In genomic region chr2:163450668-163451295, GRCm38 (mm10) we compare ENCODE assay signal across 14 mouse cellular contexts. TPM values are rescaled to one million over a fixed set of nuclear protein-coding genes. Genes with fewer than 3 reads are reported as not detected.
DNase-seq lines count a peak whose midpoint lies in the region; ATAC-seq and TF ChIP-seq lines count a peak whose summit lies in the region.
"Had no signal": no experiment of that assay in that cellular context is flagged by ENCODE, and none has a peak within 500 bp of the region (broad histone marks: within the 10 kb centered on the region; RNA-seq: fewer than 3 reads in every experiment).

No protein-coding gene starts in this region.

- no peak for TF ChIP-seq CTCF in stomach, postnatal 0 days (IDR thresholded peaks at IDR 0.05; ENCODE audit: low read depth)

- H3K27ac ChIP-seq in forebrain, embryonic 13.5 days, result no peak overlapping the region
- H3K27ac ChIP-seq in forebrain, embryonic 12.5 days, result no peak overlapping the region
- no peak overlapping the region for H3K27ac ChIP-seq in midbrain, embryonic 13.5 days
- H3K27ac ChIP-seq in midbrain, embryonic 16.5 days (ENCODE audit: low read length), result no peak overlapping the region
- no peak overlapping the region for H3K27ac ChIP-seq in stomach, postnatal 0 days (replicated peaks)
- no peak overlapping the region for H3K27ac ChIP-seq in liver, embryonic 12.5 days
- H3K27ac ChIP-seq: hindbrain, embryonic 15.5 days; liver, embryonic 15.5 days; midbrain, embryonic 15.5 days had no signal

- no peak overlapping the region for H3K9ac ChIP-seq in forebrain, embryonic 13.5 days
- no peak overlapping the region for H3K9ac ChIP-seq in forebrain, embryonic 12.5 days
- H3K9ac ChIP-seq in midbrain, embryonic 13.5 days (replicated peaks), result no peak overlapping the region
- H3K9ac ChIP-seq in midbrain, embryonic 16.5 days (ENCODE audit: low read depth, low read length), result no peak overlapping the region
- H3K9ac ChIP-seq in stomach, postnatal 0 days (ENCODE audit: low read length), result no peak overlapping the region
- H3K9ac ChIP-seq in liver, embryonic 12.5 days, result no peak overlapping the region
- H3K9ac ChIP-seq: hindbrain, embryonic 15.5 days; liver, embryonic 15.5 days; midbrain, embryonic 15.5 days had no signal

- H3K4me1 ChIP-seq in forebrain, embryonic 13.5 days, result no peaks in the 10 kb centered on the region
- H3K4me1 ChIP-seq in forebrain, embryonic 12.5 days, result no peaks in the 10 kb centered on the region
- no peaks in the 10 kb centered on the region for H3K4me1 ChIP-seq in midbrain, embryonic 13.5 days (replicated peaks)
- no peaks in the 10 kb centered on the region for H3K4me1 ChIP-seq in midbrain, embryonic 16.5 days (ENCODE audit: control insufficient read depth, insufficient read depth, low read length)
- H3K4me1 ChIP-seq in stomach, postnatal 0 days (replicated peaks; ENCODE audit: control insufficient read depth, insufficient read depth), result no peaks in the 10 kb centered on the region
- H3K4me1 ChIP-seq in liver, embryonic 12.5 days, result no peaks in the 10 kb centered on the region
- H3K4me1 ChIP-seq: hindbrain, embryonic 15.5 days; liver, embryonic 15.5 days; midbrain, embryonic 15.5 days had no signal

- peaks cover 85% of the 10 kb centered on the region for H3K36me3 ChIP-seq in forebrain, embryonic 13.5 days (ENCODE audit: poor library complexity, severe bottlenecking)
- peaks cover 49% of the 10 kb centered on the region; the same call in 1 of the 2 replicates for H3K36me3 ChIP-seq in forebrain, embryonic 12.5 days (replicated peaks)
- H3K36me3 ChIP-seq in midbrain, embryonic 13.5 days, result peaks cover 93% of the 10 kb centered on the region
- peaks cover 67% of the 10 kb centered on the region for H3K36me3 ChIP-seq in midbrain, embryonic 16.5 days (ENCODE audit: control insufficient read depth, insufficient read depth, low read length)
- no peaks in the 10 kb centered on the region for H3K36me3 ChIP-seq in stomach, postnatal 0 days (ENCODE audit: control insufficient read depth, insufficient read depth, low read length)
- no peaks in the 10 kb centered on the region for H3K36me3 ChIP-seq in liver, embryonic 12.5 days
- H3K36me3 ChIP-seq: liver, embryonic 15.5 days had no signal

- no peak overlapping the region for H3K4me2 ChIP-seq in forebrain, embryonic 13.5 days
- H3K4me2 ChIP-seq in forebrain, embryonic 12.5 days, result no peak overlapping the region
- H3K4me2 ChIP-seq in midbrain, embryonic 13.5 days (replicated peaks), result no peak overlapping the region
- no peak overlapping the region for H3K4me2 ChIP-seq in midbrain, embryonic 16.5 days (ENCODE audit: low read length)
- no peak overlapping the region for H3K4me2 ChIP-seq in stomach, postnatal 0 days (replicated peaks; ENCODE audit: low read depth)
- H3K4me2 ChIP-seq in liver, embryonic 12.5 days, result no peak overlapping the region
- H3K4me2 ChIP-seq: hindbrain, embryonic 15.5 days; liver, embryonic 15.5 days; midbrain, embryonic 15.5 days had no signal

- peak; percentile 58; the same call in 1 of the 2 replicates for ATAC-seq in forebrain, embryonic 13.5 days
- ATAC-seq in forebrain, embryonic 12.5 days (ENCODE audit: low FRiP score), result no peak
- ATAC-seq in midbrain, embryonic 13.5 days, result peak; percentile 72
- ATAC-seq in midbrain, embryonic 16.5 days, result no peak
- ATAC-seq in stomach, postnatal 0 days (ENCODE audit: low FRiP score, low TSS enrichment), result peak; percentile 45; the same call in 1 of the 2 replicates
- no peak for ATAC-seq in liver, embryonic 12.5 days
- ATAC-seq: CD4-positive, CD25-positive, alpha-beta regulatory T cell, adult 4 months; midbrain, embryonic 15.5 days had no signal

- DNase-seq in layer of hippocampus, adult 9-11 months, result peak; percentile 78
- DNase-seq in stomach, postnatal 0 days (ENCODE audit: low spot score), result no peak
- DNase-seq in kidney, postnatal 10 days, result no peak
- DNase-seq: retina, postnatal 1 day had no signal

- no peaks in the 10 kb centered on the region for H3K9me3 ChIP-seq in forebrain, embryonic 13.5 days (replicated peaks)
- H3K9me3 ChIP-seq in forebrain, embryonic 12.5 days, result no peaks in the 10 kb centered on the region
- H3K9me3 ChIP-seq in midbrain, embryonic 13.5 days, result no peaks in the 10 kb centered on the region
- H3K9me3 ChIP-seq in midbrain, embryonic 16.5 days (replicated peaks; ENCODE audit: control insufficient read depth, low read length, poor library complexity, severe bottlenecking), result no peaks in the 10 kb centered on the region
- H3K9me3 ChIP-seq in stomach, postnatal 0 days (ENCODE audit: control insufficient read depth, low read length), result no peaks in the 10 kb centered on the region
- H3K9me3 ChIP-seq in liver, embryonic 12.5 days (replicated peaks), result no peaks in the 10 kb centered on the region
- H3K9me3 ChIP-seq: hindbrain, embryonic 15.5 days; liver, embryonic 15.5 days; midbrain, embryonic 15.5 days had no signal

- 69% methylated on average over 6 of the region's 6 CpGs for WGBS in forebrain, embryonic 13.5 days
- WGBS in forebrain, embryonic 12.5 days, result 76% methylated on average over 6 of the region's 6 CpGs
- 73% methylated on average over 6 of the region's 6 CpGs for WGBS in midbrain, embryonic 13.5 days
- WGBS in midbrain, embryonic 16.5 days, result 65% methylated on average over 6 of the region's 6 CpGs
- 52% methylated on average over 6 of the region's 6 CpGs for WGBS in stomach, postnatal 0 days
- 51% methylated on average over 6 of the region's 6 CpGs for WGBS in liver, embryonic 12.5 days (ENCODE audit: insufficient replicate concordance)

- no peak overlapping the region for H3K4me3 ChIP-seq in forebrain, embryonic 13.5 days
- no peak overlapping the region for H3K4me3 ChIP-seq in forebrain, embryonic 12.5 days (replicated peaks)
- no peak overlapping the region for H3K4me3 ChIP-seq in midbrain, embryonic 13.5 days (replicated peaks)
- H3K4me3 ChIP-seq in midbrain, embryonic 16.5 days (ENCODE audit: low read depth, low read length), result no peak overlapping the region
- no peak overlapping the region for H3K4me3 ChIP-seq in stomach, postnatal 0 days (ENCODE audit: low read depth, low read length)
- H3K4me3 ChIP-seq in liver, embryonic 12.5 days, result no peak overlapping the region
- H3K4me3 ChIP-seq: hindbrain, embryonic 15.5 days; liver, embryonic 15.5 days; midbrain, embryonic 15.5 days had no signal

- TF ChIP-seq EP300 in stomach, postnatal 0 days (optimal IDR thresholded peaks at IDR 0.05), result no peak

- no peaks in the 10 kb centered on the region for H3K27me3 ChIP-seq in forebrain, embryonic 13.5 days
- H3K27me3 ChIP-seq in forebrain, embryonic 12.5 days, result no peaks in the 10 kb centered on the region
- H3K27me3 ChIP-seq in midbrain, embryonic 13.5 days, result no peaks in the 10 kb centered on the region
- no peaks in the 10 kb centered on the region for H3K27me3 ChIP-seq in midbrain, embryonic 16.5 days (ENCODE audit: control insufficient read depth, insufficient read depth, low read depth, low read length)
- H3K27me3 ChIP-seq in stomach, postnatal 0 days (ENCODE audit: control insufficient read depth, insufficient read depth, low read length), result no peaks in the 10 kb centered on the region
- peaks cover 15% of the 10 kb centered on the region; the same call in 1 of the 2 replicates for H3K27me3 ChIP-seq in liver, embryonic 12.5 days (replicated peaks)
- H3K27me3 ChIP-seq: hindbrain, embryonic 15.5 days; liver, embryonic 15.5 days; midbrain, embryonic 15.5 days had no signal

RNA-seq across cellular contexts. Expression of gene Gdap1l1, which starts 12.5 kb away (rescaled TPM):
- polyA plus RNA-seq in forebrain, embryonic 13.5 days (2015; fragmentation: Nextera tagmentation; extraction: Ambion mirVana), result 79.5 and 82.0 TPM in 2 replicates
- 54.7 and 56.5 TPM in 2 replicates for polyA plus RNA-seq in forebrain, embryonic 12.5 days (2016; fragmentation: Nextera tagmentation; extraction: Ambion mirVana)
- polyA plus RNA-seq in midbrain, embryonic 13.5 days (2015; fragmentation: Nextera tagmentation; extraction: Ambion mirVana), result 114 and 121 TPM in 2 replicates
- 145 and 148 TPM in 2 replicates for polyA plus RNA-seq in midbrain, embryonic 16.5 days (2015; fragmentation: Nextera tagmentation; extraction: Ambion mirVana)
- 1.9 and 2.7 TPM in 2 replicates for polyA plus RNA-seq in stomach, postnatal 0 days (2015; fragmentation: Nextera tagmentation; extraction: Ambion mirVana)
- polyA plus RNA-seq in liver, embryonic 12.5 days (2016; fragmentation: Nextera tagmentation; extraction: Ambion mirVana), result 0.19 and 0.36 TPM in 2 replicates
- polyA plus RNA-seq: CD4-positive, CD25-positive, alpha-beta regulatory T cell, adult 4 months had no signal

RNA-seq across cellular contexts. Expression of gene Fitm2, which starts 21.6 kb away (rescaled TPM):
- 10.2 and 11.0 TPM in 2 replicates for polyA plus RNA-seq in forebrain, embryonic 13.5 days (2015; fragmentation: Nextera tagmentation; extraction: Ambion mirVana)
- 11.5 and 11.7 TPM in 2 replicates for polyA plus RNA-seq in forebrain, embryonic 12.5 days (2016; fragmentation: Nextera tagmentation; extraction: Ambion mirVana)
- 12.1 and 12.7 TPM in 2 replicates for polyA plus RNA-seq in midbrain, embryonic 13.5 days (2015; fragmentation: Nextera tagmentation; extraction: Ambion mirVana)
- polyA plus RNA-seq in midbrain, embryonic 16.5 days (2015; fragmentation: Nextera tagmentation; extraction: Ambion mirVana), result 16.9 and 17.5 TPM in 2 replicates
- 11.2 TPM in 2 replicates for polyA plus RNA-seq in stomach, postnatal 0 days (2015; fragmentation: Nextera tagmentation; extraction: Ambion mirVana)
- polyA plus RNA-seq in liver, embryonic 12.5 days (2016; fragmentation: Nextera tagmentation; extraction: Ambion mirVana), result 6.7 and 7.0 TPM in 2 replicates

RNA-seq across cellular contexts. Expression of gene Oser1, which starts 26.3 kb away (rescaled TPM):
- polyA plus RNA-seq in forebrain, embryonic 13.5 days (2015; fragmentation: Nextera tagmentation; extraction: Ambion mirVana), result 80.1 and 83.3 TPM in 2 replicates
- 74.5 and 77.0 TPM in 2 replicates for polyA plus RNA-seq in forebrain, embryonic 12.5 days (2016; fragmentation: Nextera tagmentation; extraction: Ambion mirVana)
- 77.3 and 79.4 TPM in 2 replicates for polyA plus RNA-seq in midbrain, embryonic 13.5 days (2015; fragmentation: Nextera tagmentation; extraction: Ambion mirVana)
- polyA plus RNA-seq in midbrain, embryonic 16.5 days (2015; fragmentation: Nextera tagmentation; extraction: Ambion mirVana), result 75.8 and 80.0 TPM in 2 replicates
- polyA plus RNA-seq in stomach, postnatal 0 days (2015; fragmentation: Nextera tagmentation; extraction: Ambion mirVana), result 79.8 and 81.4 TPM in 2 replicates
- 41.3 and 43.0 TPM in 2 replicates for polyA plus RNA-seq in liver, embryonic 12.5 days (2016; fragmentation: Nextera tagmentation; extraction: Ambion mirVana)

RNA-seq across cellular contexts. Expression of gene R3hdml, which starts 41.3 kb away (rescaled TPM):
- polyA plus RNA-seq in forebrain, embryonic 13.5 days (2015; fragmentation: Nextera tagmentation; extraction: Ambion mirVana), result 0.16 TPM in 1 of 2 replicates, not detected in the other
- not detected in 2 replicates for polyA plus RNA-seq in forebrain, embryonic 12.5 days (2016; fragmentation: Nextera tagmentation; extraction: Ambion mirVana)
- polyA plus RNA-seq in midbrain, embryonic 13.5 days (2015; fragmentation: Nextera tagmentation; extraction: Ambion mirVana), result 0.18 TPM in 1 of 2 replicates, not detected in the other
- 0.39 TPM in 1 of 2 replicates, not detected in the other for polyA plus RNA-seq in midbrain, embryonic 16.5 days (2015; fragmentation: Nextera tagmentation; extraction: Ambion mirVana)
- polyA plus RNA-seq in stomach, postnatal 0 days (2015; fragmentation: Nextera tagmentation; extraction: Ambion mirVana), result 0.23 and 0.40 TPM in 2 replicates
- not detected in 2 replicates for polyA plus RNA-seq in liver, embryonic 12.5 days (2016; fragmentation: Nextera tagmentation; extraction: Ambion mirVana)
- polyA plus RNA-seq: CD4-positive, CD25-positive, alpha-beta regulatory T cell, adult 4 months; liver, embryonic 15.5 days; midbrain, embryonic 15.5 days; stomach, embryonic 16.5 days had no signal

RNA-seq across cellular contexts. Expression of gene Jph2, which starts 53.0 kb away (rescaled TPM):
- 0.12 and 0.18 TPM in 2 replicates for polyA plus RNA-seq in forebrain, embryonic 13.5 days (2015; fragmentation: Nextera tagmentation; extraction: Ambion mirVana)
- polyA plus RNA-seq in forebrain, embryonic 12.5 days (2016; fragmentation: Nextera tagmentation; extraction: Ambion mirVana), result 0.18 and 0.24 TPM in 2 replicates
- polyA plus RNA-seq in midbrain, embryonic 13.5 days (2015; fragmentation: Nextera tagmentation; extraction: Ambion mirVana), result 0.13 and 0.31 TPM in 2 replicates
- polyA plus RNA-seq in midbrain, embryonic 16.5 days (2015; fragmentation: Nextera tagmentation; extraction: Ambion mirVana), result 0.82 and 1.1 TPM in 2 replicates
- 13.6 and 13.9 TPM in 2 replicates for polyA plus RNA-seq in stomach, postnatal 0 days (2015; fragmentation: Nextera tagmentation; extraction: Ambion mirVana)
- polyA plus RNA-seq in liver, embryonic 12.5 days (2016; fragmentation: Nextera tagmentation; extraction: Ambion mirVana), result 0.12 and 0.16 TPM in 2 replicates
- polyA plus RNA-seq: CD4-positive, CD25-positive, alpha-beta regulatory T cell, adult 4 months had no signal

Comparison
In these comparisons a context has a peak if more than half of its experiments do, and no peak if none do; other contexts are left out.
1. ATAC-seq: peak in forebrain, embryonic 13.5 days (single experiment), midbrain, embryonic 13.5 days (single experiment) and stomach, postnatal 0 days (single experiment); none in forebrain, embryonic 12.5 days (single experiment), midbrain, embryonic 16.5 days (single experiment) and liver, embryonic 12.5 days (single experiment).
2. RNA of gene Gdap1l1, which starts 12.5 kb away (polyA plus RNA-seq): 145 to 148 TPM in midbrain, embryonic 16.5 days, 114 to 121 TPM in midbrain, embryonic 13.5 days, 79.5 to 82.0 TPM in forebrain, embryonic 13.5 days and 54.7 to 56.5 TPM in forebrain, embryonic 12.5 days; 1.9 to 2.7 TPM in stomach, postnatal 0 days and 0.19 to 0.36 TPM in liver, embryonic 12.5 days; every median in the first group is over 10 times any median in the second.